Mouse (Mus musculus) bone marrow macrophage, adult 2 months (primary cell): ENCODE measurements around the gene Aanat.

ENCODE experiments used
- CTCF ChIP-seq: IDR thresholded peaks from 2 replicates; pipeline ENCODE4 v1.5.1; 2012; ENCODE audit warnings: low read depth, mild to moderate bottlenecking, low read length, moderate library complexity
- POLR2A ChIP-seq: IDR thresholded peaks from 2 replicates; pipeline ENCODE4 v1.6.1; 2012; ENCODE audit warnings: mild to moderate bottlenecking, low read depth, low read length, borderline replicate concordance

DNA sequence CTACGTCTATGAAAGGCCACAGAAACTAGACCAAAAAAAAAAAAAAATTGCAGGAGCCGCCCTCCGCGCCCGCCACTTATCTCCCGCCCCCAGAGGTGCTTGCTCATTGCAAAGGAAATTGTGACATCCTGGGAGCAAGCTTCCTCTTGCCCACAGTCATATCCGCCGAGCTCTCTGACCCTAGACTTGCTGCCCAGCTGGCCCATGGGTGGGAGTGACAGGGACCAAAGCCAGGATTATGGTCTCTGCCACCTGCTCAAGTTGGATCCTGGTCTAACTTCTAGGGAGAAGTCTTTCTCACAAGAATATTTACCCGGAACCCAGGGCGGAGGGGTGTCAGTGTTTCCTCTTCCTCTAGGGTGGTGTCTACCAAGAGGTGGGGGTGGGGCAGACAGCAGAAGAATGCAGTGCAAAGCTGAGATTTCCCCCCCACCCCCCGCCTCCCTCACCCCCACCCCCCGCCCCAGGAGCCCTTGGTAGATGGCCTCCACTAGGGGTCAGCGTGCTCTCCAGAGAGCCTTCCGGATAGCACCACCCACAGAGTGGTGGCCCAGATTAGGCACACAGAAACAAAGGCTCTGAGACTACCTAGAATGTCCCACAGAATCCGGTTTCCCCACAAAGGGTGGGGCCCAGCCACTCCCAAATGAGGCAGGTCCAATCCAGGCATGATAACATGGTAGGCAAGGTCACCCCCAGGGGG lies 29.7 kb downstream of the Aanat start:
- TF ChIP-seq CTCF (no peak), POLR2A (0 out of 2 replicates have a peak, but pooled peaks have one; percentile 17)
